Comparison of ENCODE assay signal across 8 mouse cellular contexts in genomic region chr2:30700471-30700870, GRCm38 (mm10).
A peak's percentile ranks its signal among the peaks of the same experiment; 100 is the strongest.
DNase-seq lines count a peak whose midpoint lies in the region; ATAC-seq and TF ChIP-seq lines count a peak whose summit lies in the region.

No protein-coding gene starts in this region.

- peaks cover 54% of the 10 kb centered on the region for H3K4me1 ChIP-seq in kidney, embryonic 15.5 days
- H3K4me1 ChIP-seq in embryonic facial prominence, embryonic 14.5 days (ENCODE audit: control insufficient read depth, insufficient read depth, low read length), result peaks cover 11% of the 10 kb centered on the region
- H3K4me1 ChIP-seq in hindbrain, postnatal 0 days (ENCODE audit: insufficient read depth, low read length), result peaks cover 13% of the 10 kb centered on the region; the same call in 1 of the 2 replicates
- peaks cover 6% of the 10 kb centered on the region for H3K4me1 ChIP-seq in midbrain, postnatal 0 days (ENCODE audit: insufficient read depth, low read length)

- H3K9ac ChIP-seq in kidney, embryonic 15.5 days, result no peak overlapping the region
- H3K9ac ChIP-seq in embryonic facial prominence, embryonic 14.5 days (ENCODE audit: low read depth, low read length), result no peak overlapping the region
- no peak overlapping the region for H3K9ac ChIP-seq in hindbrain, postnatal 0 days (replicated peaks; ENCODE audit: low read length)
- H3K9ac ChIP-seq in midbrain, postnatal 0 days (replicated peaks; ENCODE audit: low read length, poor library complexity, severe bottlenecking), result no peak overlapping the region

- H3K9me3 ChIP-seq in kidney, embryonic 15.5 days (replicated peaks), result no peaks in the 10 kb centered on the region
- H3K9me3 ChIP-seq in embryonic facial prominence, embryonic 14.5 days (ENCODE audit: control insufficient read depth, low read length), result no peaks in the 10 kb centered on the region
- H3K9me3 ChIP-seq in hindbrain, postnatal 0 days (ENCODE audit: low read length), result no peaks in the 10 kb centered on the region
- no peaks in the 10 kb centered on the region for H3K9me3 ChIP-seq in midbrain, postnatal 0 days (ENCODE audit: low read length)

- H3K27me3 ChIP-seq in kidney, embryonic 15.5 days, result no peaks in the 10 kb centered on the region
- no peaks in the 10 kb centered on the region for H3K27me3 ChIP-seq in embryonic facial prominence, embryonic 14.5 days (replicated peaks; ENCODE audit: control insufficient read depth, insufficient read depth, low read length)
- H3K27me3 ChIP-seq in hindbrain, postnatal 0 days (ENCODE audit: insufficient read depth, low read length), result no peaks in the 10 kb centered on the region
- H3K27me3 ChIP-seq in midbrain, postnatal 0 days (ENCODE audit: insufficient read depth, low read length), result no peaks in the 10 kb centered on the region

- no peaks in the 10 kb centered on the region for H3K36me3 ChIP-seq in kidney, embryonic 15.5 days
- no peaks in the 10 kb centered on the region for H3K36me3 ChIP-seq in embryonic facial prominence, embryonic 14.5 days (ENCODE audit: control insufficient read depth, insufficient read depth, low read length)
- no peaks in the 10 kb centered on the region for H3K36me3 ChIP-seq in hindbrain, postnatal 0 days (ENCODE audit: insufficient read depth, low read length)
- H3K36me3 ChIP-seq in midbrain, postnatal 0 days (ENCODE audit: insufficient read depth, low read length), result no peaks in the 10 kb centered on the region

- ATAC-seq in kidney, embryonic 15.5 days (replicated peaks; ENCODE audit: low FRiP score), result no peak
- ATAC-seq in embryonic facial prominence, embryonic 14.5 days (ENCODE audit: low read depth), result no peak
- no peak for ATAC-seq in hindbrain, postnatal 0 days
- ATAC-seq in midbrain, postnatal 0 days (ENCODE audit: low FRiP score), result no peak
- no peak for ATAC-seq in erythroid progenitor cell, adult 5-6 weeks (replicated peaks; ENCODE audit: low FRiP score, poor library complexity, severe bottlenecking)
- no peak for ATAC-seq in frontal cortex, adult (ENCODE audit: low TSS enrichment)

- H3K27ac ChIP-seq in kidney, embryonic 15.5 days, result peak overlapping the region; percentile 82
- peak overlapping the region; percentile 65 for H3K27ac ChIP-seq in embryonic facial prominence, embryonic 14.5 days (replicated peaks; ENCODE audit: low read depth, low read length)
- peak overlapping the region; percentile 22 for H3K27ac ChIP-seq in hindbrain, postnatal 0 days
- peak overlapping the region; percentile 59; the same call in 1 of the 2 replicates for H3K27ac ChIP-seq in midbrain, postnatal 0 days (ENCODE audit: low read depth, low read length)

- H3K4me3 ChIP-seq in kidney, embryonic 15.5 days (replicated peaks), result no peak overlapping the region
- no peak overlapping the region for H3K4me3 ChIP-seq in embryonic facial prominence, embryonic 14.5 days (ENCODE audit: low read depth, low read length)
- H3K4me3 ChIP-seq in hindbrain, postnatal 0 days (ENCODE audit: low read length), result no peak overlapping the region
- no peak overlapping the region for H3K4me3 ChIP-seq in midbrain, postnatal 0 days (ENCODE audit: low read depth, low read length)

- WGBS in kidney, embryonic 15.5 days, result 90% methylated on average over 1 of the region's 1 CpGs
- WGBS in embryonic facial prominence, embryonic 14.5 days, result 100% methylated on average over 1 of the region's 1 CpGs
- WGBS in hindbrain, postnatal 0 days, result 94% methylated on average over 1 of the region's 1 CpGs
- 100% methylated on average over 1 of the region's 1 CpGs for WGBS in midbrain, postnatal 0 days

- DNase-seq in kidney, postnatal 36 days, result no peak
- DNase-seq in embryonic facial prominence, embryonic 14.5 days (ENCODE audit: low spot score), result no peak
- no peak for DNase-seq in hindbrain, postnatal 0 days (ENCODE audit: low spot score)
- no peak for DNase-seq in midbrain, postnatal 0 days (ENCODE audit: low spot score)
- DNase-seq in frontal cortex, adult 2 months (ENCODE audit: extremely low spot score in 1 of 2, low spot score in 1 of 2), result no peak

- no peak for TF ChIP-seq CTCF in hindbrain, postnatal 0 days (IDR thresholded peaks at IDR 0.05; ENCODE audit: low read depth)
- no peak for TF ChIP-seq CTCF in midbrain, postnatal 0 days (IDR thresholded peaks at IDR 0.05)

- no peak overlapping the region for H3K4me2 ChIP-seq in kidney, embryonic 15.5 days
- no peak overlapping the region for H3K4me2 ChIP-seq in embryonic facial prominence, embryonic 14.5 days (ENCODE audit: low read depth, low read length)
- H3K4me2 ChIP-seq in hindbrain, postnatal 0 days (ENCODE audit: low read depth, low read length), result no peak overlapping the region
- no peak overlapping the region for H3K4me2 ChIP-seq in midbrain, postnatal 0 days (ENCODE audit: low read depth, low read length, poor library complexity, severe bottlenecking)

Comparison
In these comparisons a context has a peak if more than half of its experiments do, and no peak if none do; other contexts are left out.
1. H3K27ac ChIP-seq: peak in every context shown above with its lines; median percentile 82 in kidney, embryonic 15.5 days; 65 in embryonic facial prominence, embryonic 14.5 days; 59 in midbrain, postnatal 0 days; 22 in hindbrain, postnatal 0 days.